Mouse (Mus musculus): ENCODE measurements around the gene Med11.
"Not testable (repeated sequence)": the region's sequence is repeated elsewhere in the genome, so short reads cannot be mapped to it uniquely, and the experiment has no call there.

Gene Med11

GRCm38 (mm10) chr11:70447373-70447772, 4.3 kb upstream of the Med11 start:
- DNase-seq (ENCODE audit: low spot score): no peak

DNA sequence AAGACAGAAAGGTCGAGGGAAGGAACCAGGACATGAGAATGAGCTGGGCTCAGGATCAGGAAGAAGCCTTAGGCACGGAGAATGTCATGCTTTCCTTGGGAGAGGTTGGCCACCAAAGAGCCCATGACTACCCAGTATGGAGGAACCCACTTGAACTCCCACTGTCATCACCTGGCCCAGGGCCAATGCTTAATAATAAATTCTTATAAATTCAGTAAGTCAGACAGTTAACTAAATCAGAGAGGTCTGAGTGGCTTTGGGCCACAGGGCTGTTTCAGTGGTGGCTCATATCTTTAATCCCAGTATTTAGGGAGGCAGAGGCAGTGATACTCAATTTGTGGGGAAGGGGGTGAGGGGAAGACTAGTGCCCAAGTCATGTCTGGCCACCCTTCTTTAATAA, 793 bp upstream of the Med11 start:
- DNase-seq (ENCODE audit: low spot score): no peak

- DNase-seq (ENCODE audit: low spot score): no peak
Measured at GRCm38 (mm10) chr11:70453261-70454044, 1.7 kb downstream of the Med11 start.

DNA sequence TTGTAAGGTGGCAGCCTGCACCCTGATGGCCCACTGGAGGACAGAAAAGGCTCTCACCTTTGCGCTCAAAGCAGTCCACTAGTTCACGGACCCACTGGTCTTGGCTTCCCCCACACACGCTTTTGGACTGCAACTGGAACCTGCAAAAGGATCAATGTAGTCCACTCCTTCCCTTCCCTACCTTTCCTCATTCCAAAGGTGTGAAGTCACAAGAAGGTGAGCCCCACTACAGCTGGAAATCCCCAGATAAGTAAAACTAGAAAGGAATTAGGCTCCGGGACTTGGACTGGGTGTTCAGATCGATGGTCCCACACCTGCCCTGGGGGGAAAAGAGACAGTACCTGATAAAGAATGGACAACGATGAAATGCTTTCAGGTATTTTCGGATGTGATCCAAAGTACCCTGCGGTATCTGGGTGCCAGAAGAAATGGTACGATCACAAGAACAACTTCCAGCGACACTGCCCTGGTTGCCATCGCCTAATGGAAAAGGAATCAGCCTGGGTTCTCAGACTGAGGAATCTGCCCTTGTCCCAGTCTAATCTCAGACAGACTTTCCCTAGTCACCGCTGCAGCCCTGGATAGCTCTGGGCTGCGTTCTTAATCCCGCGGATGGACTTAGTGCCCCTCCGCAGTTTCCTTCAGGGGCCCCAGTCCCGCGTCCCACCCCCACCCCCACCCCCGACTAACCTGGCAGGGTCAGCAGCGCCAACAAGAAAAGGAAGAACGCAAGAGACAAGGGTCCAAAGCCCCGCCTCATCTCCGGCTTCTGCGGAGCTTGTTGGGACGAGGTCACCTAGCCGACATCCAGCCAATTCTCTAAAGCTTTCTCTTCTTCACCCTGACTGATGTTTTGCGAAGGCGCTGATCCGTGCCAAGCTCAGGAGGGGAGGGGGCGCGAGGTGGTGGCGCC, 7.2 kb downstream of the Med11 start, which contains the start of gene Zmynd15:
Gene Zmynd15 (plus strand): TSS at position 746 of the 913 bp plus-strand sequence.
- DNase-seq (ENCODE audit: low spot score): peak; percentile 36

DNA sequence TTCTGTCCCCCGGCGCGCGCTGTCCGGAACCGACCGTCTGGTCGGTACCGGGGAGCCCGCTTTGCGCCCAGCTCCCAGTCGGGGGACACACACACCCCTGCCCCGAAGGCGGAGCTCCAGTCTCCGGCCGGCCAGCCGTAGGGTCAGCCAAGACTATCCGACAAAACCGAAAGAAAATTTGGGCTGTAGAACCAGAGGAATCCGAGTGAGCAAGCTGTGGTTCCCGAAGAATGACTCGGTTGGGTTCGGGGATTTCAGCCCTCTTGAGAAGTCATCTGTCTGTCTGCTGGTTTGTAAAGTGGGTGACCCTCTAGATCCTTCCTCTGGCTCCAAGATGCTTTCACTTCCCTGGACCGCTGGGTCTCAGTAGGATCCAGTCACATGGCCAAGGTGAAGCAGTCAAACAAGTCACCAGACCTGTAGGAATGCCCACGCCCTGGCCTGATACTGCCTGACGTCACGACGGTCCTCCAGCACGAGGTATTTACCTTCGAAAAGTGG, 7.9 kb downstream of the Med11 start, which contains the start of gene Cxcl16:
Gene Cxcl16 (minus strand): TSS at position 384 of the 501 bp plus-strand sequence.
- DNase-seq (ENCODE audit: low spot score): no peak

DNA sequence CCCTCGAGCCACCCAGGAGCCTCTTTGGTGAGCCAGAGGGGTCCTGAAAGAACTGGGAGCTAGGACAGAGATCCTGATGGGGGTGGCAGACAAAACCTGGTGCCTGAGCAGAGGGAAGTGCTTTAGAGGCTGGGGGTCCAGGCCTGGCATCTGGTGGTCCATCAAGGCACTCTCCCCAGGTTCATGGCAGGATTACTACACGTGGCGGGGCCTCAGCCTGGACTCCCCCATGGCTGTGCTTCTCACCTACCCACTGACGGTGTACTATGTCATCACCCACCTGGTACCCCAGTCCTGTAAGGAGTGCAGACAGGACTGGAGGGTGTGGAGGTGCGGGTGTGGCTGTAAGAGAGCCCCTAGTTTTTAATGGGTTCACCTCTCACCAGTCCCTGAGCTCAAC, 12.3 kb downstream of the Med11 start:
- DNase-seq (ENCODE audit: low spot score): no peak

- no peak for DNase-seq (ENCODE audit: low spot score)
Measured at GRCm38 (mm10) chr11:70465211-70465610, 13.5 kb downstream of the Med11 start.

GRCm38 (mm10) chr11:70465824-70466223, 14.1 kb downstream of the Med11 start:
- DNase-seq (ENCODE audit: low spot score): no peak

DNA sequence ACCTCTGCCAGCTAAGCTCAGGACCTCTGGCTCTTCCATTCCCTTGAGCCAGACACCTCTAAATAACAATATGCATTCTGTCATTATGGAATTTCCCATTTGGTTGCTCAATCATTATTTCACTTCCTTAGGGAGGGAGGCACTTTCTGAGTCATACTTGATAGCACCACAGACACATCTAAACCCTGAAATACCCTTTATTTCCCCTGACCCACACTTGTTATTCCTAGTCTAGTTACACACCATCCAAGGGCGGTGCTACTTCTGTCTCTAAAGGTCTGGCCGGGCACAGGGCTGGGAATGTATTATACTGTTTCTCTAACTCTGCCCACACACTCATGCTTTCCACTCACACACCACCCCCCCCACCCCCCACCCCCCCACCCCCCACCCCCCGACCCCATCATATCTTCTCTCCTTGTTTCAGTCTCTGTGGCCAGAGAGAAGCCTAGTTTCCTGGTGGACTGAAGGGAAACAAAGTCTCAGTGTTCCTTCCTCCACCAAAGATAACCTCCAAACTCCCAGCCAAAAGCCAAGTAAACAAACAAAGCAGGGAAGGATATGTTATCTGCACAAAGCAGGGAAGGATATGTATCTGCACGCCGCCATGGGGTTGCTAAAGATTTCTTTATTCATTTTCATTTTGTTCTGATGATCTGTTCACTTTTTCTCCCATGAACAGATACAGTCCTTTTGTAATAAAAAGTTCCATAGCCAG, 16.3 kb downstream of the Med11 start:
- DNase-seq (ENCODE audit: low spot score): no peak

DNA sequence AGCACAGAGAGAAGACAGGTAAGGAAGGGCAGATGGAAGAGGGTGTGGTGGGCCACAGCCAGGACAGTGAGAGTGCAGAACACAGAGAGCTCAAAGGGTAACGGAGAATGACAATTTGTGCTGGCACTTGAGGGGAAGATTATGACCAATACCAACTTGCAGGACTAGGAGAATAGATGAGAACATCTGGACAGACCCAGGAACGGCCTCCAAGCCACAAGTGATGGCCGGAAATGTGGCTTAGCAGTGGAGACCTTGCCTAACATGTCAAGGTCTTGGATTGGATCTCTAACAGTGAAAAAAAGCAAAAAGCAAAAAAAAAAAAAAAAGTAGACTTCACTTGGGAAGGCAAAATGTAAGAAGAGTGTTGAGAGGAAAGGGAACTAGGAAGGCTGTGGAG, 18.0 kb downstream of the Med11 start:
- no peak for DNase-seq (ENCODE audit: low spot score)

GRCm38 (mm10) chr11:70472716-70473115, 21.0 kb downstream of the Med11 start:
- DNase-seq (ENCODE audit: low spot score): no peak

GRCm38 (mm10) chr11:70473291-70473690, 21.6 kb downstream of the Med11 start:
- DNase-seq (ENCODE audit: low spot score): not testable (repeated sequence)

DNA sequence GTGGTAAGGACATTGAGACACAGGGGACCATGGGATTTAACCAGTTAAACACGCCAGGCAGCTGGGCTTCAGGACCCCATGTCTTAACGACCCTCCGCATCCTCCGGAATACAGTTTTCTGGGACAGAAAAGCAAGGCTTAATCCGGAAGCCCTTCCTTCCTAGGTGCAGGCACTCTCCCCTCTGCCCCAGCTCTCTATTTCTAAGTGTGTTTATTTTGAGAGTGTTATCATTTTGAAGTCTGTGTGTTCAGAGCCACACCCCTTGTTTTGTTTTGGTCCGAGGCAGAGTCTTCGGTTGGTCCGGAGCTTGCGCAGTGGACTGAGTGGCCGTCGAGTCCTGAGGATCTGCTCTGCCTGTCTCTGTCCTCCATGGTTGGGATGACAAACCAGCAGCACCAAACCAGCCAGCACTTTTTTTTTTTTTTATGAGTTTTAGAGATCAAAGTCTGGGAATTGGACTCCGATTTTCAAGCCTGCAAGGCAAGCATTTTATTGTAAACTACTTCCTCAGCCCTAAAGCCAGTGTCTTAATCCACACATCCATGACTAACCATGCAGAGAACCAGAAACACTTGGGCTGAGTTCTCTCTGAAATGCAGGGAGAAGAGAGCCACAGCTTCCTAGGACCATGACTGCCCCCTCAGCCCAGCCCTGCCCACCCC, 23.3 kb downstream of the Med11 start:
- DNase-seq (ENCODE audit: low spot score): no peak

DNA sequence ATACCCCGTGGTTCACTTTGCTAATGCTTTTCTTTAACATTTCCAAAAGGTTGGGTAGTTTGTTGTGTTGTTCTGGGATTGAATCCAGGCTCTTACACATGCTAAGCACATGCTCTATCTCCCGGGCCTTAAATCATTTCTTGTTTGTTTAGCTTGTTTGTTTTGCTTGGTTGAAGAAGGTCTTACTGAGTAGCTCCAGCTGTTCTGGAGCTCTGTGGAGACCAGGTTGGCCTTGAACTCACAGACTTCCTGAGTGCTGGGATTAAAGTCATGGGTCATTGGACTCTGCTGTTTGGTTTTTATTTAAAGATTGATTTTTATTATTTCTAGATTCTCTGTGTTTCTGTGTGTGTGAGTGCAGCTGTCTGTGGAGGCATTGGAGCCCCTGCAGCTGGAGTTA, 33.8 kb downstream of the Med11 start:
- no peak for DNase-seq (ENCODE audit: low spot score)

GRCm38 (mm10) chr11:70487816-70488215, 36.1 kb downstream of the Med11 start:
- DNase-seq (ENCODE audit: low spot score): no peak

DNA sequence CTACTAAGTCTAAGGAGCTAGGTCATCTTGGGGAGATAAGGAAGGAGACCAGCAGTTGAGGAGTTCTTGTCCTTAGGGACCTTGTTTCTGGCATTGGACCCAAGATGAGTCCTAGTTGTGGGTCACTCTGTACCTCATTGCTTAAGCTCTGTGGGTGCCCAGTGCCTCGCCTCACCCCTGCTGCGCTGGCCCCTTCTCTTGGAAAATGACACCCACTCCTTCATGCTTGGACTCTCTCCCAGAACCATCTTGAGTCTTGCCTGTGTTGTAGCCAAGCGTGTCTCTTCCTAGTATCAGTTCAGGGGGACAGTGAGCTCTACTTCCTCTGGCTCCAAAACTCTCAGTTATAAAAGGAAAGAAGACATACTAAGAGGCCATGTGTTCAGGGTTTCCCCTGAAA, 37.4 kb downstream of the Med11 start:
- no peak for DNase-seq (ENCODE audit: low spot score)

DNA sequence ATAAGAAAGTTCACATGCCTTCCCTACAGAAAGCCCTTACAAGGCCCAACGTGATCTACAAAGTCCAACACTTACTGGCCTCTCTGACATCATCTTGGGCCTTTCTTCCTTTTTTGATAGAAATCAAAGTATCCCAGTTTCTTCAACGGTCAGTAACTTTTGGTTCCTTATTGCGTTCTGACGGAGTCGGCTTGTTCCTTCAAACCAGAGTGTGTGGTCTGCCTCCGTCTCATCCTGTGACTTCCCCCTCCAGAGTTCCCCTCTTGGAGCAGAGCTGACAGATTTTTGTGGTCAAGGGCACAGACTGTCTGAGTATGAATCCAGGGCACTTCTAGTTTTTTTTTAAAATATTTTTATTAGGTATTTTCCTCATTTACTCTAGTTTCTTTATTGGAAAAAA, 38.0 kb downstream of the Med11 start:
- DNase-seq (ENCODE audit: low spot score): no peak

DNA sequence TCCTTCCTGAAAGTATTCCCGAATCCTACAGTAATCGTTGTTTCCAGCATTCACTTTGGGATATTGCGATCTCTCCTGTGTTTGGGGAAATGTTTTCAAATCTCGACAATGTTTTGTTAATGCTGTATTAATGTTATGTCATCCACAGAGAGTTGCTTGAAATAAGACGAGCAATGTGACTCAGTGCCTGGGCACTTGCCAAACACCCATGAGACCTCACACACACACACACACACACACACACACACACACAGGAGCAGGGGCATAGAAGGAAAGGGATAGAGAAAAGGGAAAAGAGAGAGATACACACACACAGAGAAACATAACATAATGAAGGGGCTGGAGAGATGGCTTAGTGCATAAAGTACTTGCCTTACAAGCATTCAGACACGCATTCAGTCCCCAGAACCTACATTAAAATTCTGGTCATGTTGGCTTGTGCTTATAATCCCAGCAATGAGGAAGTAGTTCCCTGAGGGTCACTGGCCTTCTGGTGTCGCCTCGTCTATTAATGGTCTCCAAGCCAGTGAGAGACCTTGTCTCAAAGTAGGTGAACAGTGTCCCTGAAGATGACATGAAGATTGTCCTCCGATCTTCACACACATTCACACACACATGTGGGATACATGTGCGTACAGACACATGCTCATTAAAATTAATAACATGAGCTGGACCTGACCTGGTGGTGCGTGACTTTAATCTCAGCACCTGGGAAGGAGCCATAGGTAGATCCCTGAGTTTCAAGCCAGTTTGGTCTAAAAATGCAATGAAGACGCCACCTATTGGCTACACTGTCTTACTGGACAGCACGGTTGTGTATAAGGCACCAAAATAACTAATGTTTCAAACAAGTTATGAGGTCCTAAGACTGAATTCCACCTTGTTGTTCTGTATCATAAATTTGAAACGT, 48.1 kb downstream of the Med11 start:
- DNase-seq (ENCODE audit: low spot score): peak; percentile 46

- DNase-seq (ENCODE audit: low spot score): no peak
Measured at GRCm38 (mm10) chr11:70500476-70500812, 48.7 kb downstream of the Med11 start.

- DNase-seq (ENCODE audit: low spot score): no peak
Measured at GRCm38 (mm10) chr11:70502018-70502417, 50.3 kb downstream of the Med11 start.
